Mouse (Mus musculus) heart, embryonic 16.5 days (tissue): ENCODE data around the gene Kpna3. TPM values are rescaled to one million over a fixed set of nuclear protein-coding genes. Genes with fewer than 3 reads are reported as not detected.

Experiments
- ATAC-seq: fragments of 200-750 bp; cut with Nextera tagmentation; replicated peaks from 2 replicates; pipeline ENCODE4 v1.8.0; 2017; ENCODE audit warnings: moderate number of reproducible peaks; ENCODE audit not compliant: insufficient read depth, low FRiP score; ENCODE audit errors: extremely low read depth
- H3K27ac ChIP-seq: fragments of 300-500 bp; sonication (generic); 2 replicates; pipeline ENCODE4 v1.5.1; 2014; ENCODE audit warnings: mild to moderate bottlenecking, low read length, control low read depth, moderate library complexity
- H3K27me3 ChIP-seq: fragments of 300-500 bp; sonication (generic); 2 replicates; pipeline ENCODE4 v1.6.1; 2014; ENCODE audit warnings: low read length, mixed read lengths; ENCODE audit not compliant: control insufficient read depth, insufficient read depth
- H3K36me3 ChIP-seq: fragments of 300-500 bp; sonication (generic); 2 replicates; pipeline ENCODE4 v1.6.1; 2014; ENCODE audit not compliant: control insufficient read depth, insufficient read depth
- H3K4me1 ChIP-seq: fragments of 300-500 bp; sonication (generic); 2 replicates; pipeline ENCODE4 v1.6.1; 2014; ENCODE audit warnings: low read length, mixed read lengths; ENCODE audit not compliant: control insufficient read depth, insufficient read depth
- H3K4me2 ChIP-seq: fragments of 300-500 bp; sonication (generic); 2 replicates; pipeline ENCODE4 v1.6.1; 2014; ENCODE audit warnings: low read depth, mild to moderate bottlenecking, control low read depth, low read length
- H3K4me3 ChIP-seq: fragments of 300-500 bp; sonication (generic); 2 replicates; pipeline ENCODE4 v1.5.1; 2014; ENCODE audit warnings: mild to moderate bottlenecking, control low read depth, low read length
- H3K9ac ChIP-seq: fragments of 300-500 bp; sonication (generic); 2 replicates; pipeline ENCODE4 v1.6.1; 2014; ENCODE audit warnings: low read length, control low read depth
- H3K9me3 ChIP-seq: fragments of 300-500 bp; sonication (generic); replicated peaks from 2 replicates; pipeline ENCODE4 v1.6.1; 2016; ENCODE audit warnings: low read length; ENCODE audit not compliant: control insufficient read depth
- WGBS: fragments of 180-500 bp; shearing (Covaris S2); extraction: QIAGEN DNeasy Blood & Tissue Kit; methylation state at CpG from one replicate; pipeline ENCODE4 v1.1.7; 2014; 5-methylcytosine and 5-hydroxymethylcytosine counted together
- polyA plus RNA-seq: library from polyadenylated mRNA; unstranded; fragments of >200 nt; fragmentation: Nextera tagmentation; extraction: Ambion mirVana; gene quantifications from 2 replicates; pipeline ENCODE4 v1.2.1, GENCODE M21; 2015

Gene Kpna3
- 32.3 and 35.3 TPM in 2 replicates for polyA plus RNA-seq

DNA sequence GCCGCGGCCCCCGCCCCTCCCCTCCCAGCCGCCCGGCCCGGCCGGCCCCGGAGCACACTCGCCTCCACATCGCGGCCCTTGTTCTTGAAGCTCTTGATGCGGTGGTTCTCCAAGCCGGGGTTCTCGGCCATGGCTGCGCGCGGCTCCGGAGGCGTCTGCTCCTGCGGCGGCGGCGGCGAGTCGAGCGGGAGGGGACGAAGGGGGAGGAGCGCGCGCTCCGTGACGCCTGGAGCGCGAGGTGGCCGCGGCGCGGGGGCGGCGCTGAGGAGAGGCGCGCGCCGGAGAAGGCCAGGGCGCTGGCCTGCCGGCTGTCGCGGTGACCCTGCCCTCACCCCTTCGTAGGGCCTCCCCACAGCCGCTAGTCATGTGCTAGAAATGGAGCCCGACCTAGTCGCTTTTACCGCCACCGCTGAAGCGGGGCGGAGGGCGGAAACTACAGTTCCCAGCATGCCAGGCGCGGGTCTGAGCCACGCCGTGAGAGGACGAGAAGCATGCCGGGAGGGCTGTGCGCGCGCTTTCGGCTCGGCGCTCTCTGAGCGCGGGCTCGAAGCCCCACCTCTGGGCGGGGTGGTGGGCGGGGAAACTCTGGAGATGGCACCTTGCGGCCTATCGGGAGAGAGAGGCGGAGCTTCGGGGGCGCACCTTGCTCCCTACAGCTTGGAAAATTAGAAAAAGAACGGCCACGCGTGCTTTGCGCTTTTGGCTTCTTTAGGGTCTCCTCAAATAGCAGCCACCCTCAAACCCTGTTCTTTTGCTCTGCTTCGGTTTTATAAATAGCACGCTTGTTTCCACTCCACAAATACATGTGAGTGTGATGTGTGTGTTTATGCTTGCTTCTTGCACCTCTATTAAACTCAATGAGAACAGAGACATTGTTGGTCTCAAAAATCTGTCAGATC is at the start of gene Kpna3:
Kpna3 (minus strand) TSS at position 214 of the 899 bp plus-strand sequence.
- Histone ChIP-seq H3K27me3 (no peaks in the 10 kb centered on the region), H3K36me3 (no peaks in the 10 kb centered on the region), H3K27ac (peak within 1 kb of the TSS; percentile 96), H3K9ac (peak within 1 kb of the TSS; percentile 93), H3K9me3 (no peaks in the 10 kb centered on the region), H3K4me3 (peak within 1 kb of the TSS; percentile 90), H3K4me2 (peak within 1 kb of the TSS; percentile 78), H3K4me1 (peaks cover 8% of the 10 kb centered on the region)
- WGBS: under 1% methylated on average over 78 of the region's 85 CpGs
- peak; percentile 98 for ATAC-seq

DNA sequence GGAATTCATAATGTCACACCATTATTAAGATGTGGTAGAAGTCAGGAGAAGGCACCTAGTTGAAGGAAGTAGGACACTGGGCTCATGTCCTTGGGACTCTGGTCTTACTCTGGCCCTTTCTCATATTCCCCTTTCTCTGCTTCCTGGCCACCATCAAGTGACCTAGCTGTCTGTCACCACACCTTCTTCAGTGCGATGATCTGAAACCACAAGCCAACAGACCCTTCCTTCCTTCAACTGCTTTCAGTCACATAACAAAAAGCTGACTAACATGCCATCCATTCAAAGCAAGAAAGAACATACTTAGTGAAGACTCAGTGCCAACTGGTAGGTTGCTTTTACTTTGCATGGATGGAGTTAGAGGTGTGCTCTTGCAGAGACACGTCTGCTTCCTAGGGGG is 20.7 kb upstream of the Kpna3 start:
- Histone ChIP-seq H3K36me3 (no peaks in the 10 kb centered on the region), H3K4me3 (no peak overlapping the region), H3K9ac (no peak overlapping the region), H3K4me1 (no peaks in the 10 kb centered on the region), H3K4me2 (no peak overlapping the region), H3K27ac (no peak overlapping the region), H3K9me3 (no peaks in the 10 kb centered on the region), H3K27me3 (no peaks in the 10 kb centered on the region)
- ATAC-seq: no peak
- WGBS: 52% methylated on average over 2 of the region's 2 CpGs

DNA sequence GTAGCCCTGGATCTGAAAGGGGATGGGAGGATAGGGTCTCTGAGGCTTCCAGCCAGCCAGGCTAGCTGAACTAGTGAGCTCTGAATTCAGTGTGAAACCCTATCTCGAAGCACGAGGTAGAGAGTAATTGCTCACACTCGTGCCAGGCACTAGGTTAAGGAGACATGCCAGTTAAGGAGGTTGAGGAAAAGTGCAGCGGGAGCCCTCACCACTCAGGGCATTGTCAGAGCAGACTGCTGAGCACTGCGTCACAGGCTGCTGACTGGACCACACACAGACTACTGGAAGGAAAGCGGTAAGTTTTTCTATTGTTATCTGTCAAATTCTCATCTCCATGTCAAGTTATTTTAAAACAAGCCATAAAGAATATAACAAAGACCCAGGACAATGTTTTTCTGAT is 17.8 kb upstream of the Kpna3 start:
- H3K9ac ChIP-seq: no peak overlapping the region
- WGBS: 44% methylated on average over 6 of the region's 6 CpGs
- no peak overlapping the region for H3K4me2 ChIP-seq
- no peaks in the 10 kb centered on the region for H3K9me3 ChIP-seq
- no peaks in the 10 kb centered on the region for H3K36me3 ChIP-seq
- H3K4me1 ChIP-seq: no peaks in the 10 kb centered on the region
- no peak overlapping the region for H3K27ac ChIP-seq
- no peak overlapping the region for H3K4me3 ChIP-seq
- ATAC-seq: no peak
- no peaks in the 10 kb centered on the region for H3K27me3 ChIP-seq

DNA sequence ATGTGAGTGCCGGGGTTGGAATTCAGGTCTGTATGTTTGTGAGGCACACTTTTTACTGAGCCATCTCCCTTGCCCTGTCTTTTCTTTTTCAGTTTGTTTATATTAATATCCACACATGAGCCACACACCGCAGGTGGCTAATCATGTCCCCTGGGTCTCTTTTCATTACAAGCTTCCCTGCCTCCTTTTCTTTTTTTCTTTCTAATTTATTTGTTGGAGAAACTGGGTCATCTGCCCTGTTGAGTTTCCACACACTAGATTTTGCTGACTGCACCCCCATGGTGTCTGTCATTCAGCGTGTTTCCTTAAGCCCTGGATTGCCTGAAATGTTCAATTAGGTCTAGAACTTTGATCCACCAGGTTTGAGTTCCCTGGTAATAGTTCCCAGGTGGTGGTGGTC is 15.9 kb upstream of the Kpna3 start:
- no peaks in the 10 kb centered on the region for H3K36me3 ChIP-seq
- no peak overlapping the region for H3K27ac ChIP-seq
- H3K27me3 ChIP-seq: no peaks in the 10 kb centered on the region
- no peak overlapping the region for H3K4me3 ChIP-seq
- H3K9me3 ChIP-seq: no peaks in the 10 kb centered on the region
- H3K9ac ChIP-seq: no peak overlapping the region
- 75% methylated on average over 3 of the region's 3 CpGs for WGBS
- H3K4me1 ChIP-seq: no peaks in the 10 kb centered on the region
- no peak overlapping the region for H3K4me2 ChIP-seq
- ATAC-seq: no peak

DNA sequence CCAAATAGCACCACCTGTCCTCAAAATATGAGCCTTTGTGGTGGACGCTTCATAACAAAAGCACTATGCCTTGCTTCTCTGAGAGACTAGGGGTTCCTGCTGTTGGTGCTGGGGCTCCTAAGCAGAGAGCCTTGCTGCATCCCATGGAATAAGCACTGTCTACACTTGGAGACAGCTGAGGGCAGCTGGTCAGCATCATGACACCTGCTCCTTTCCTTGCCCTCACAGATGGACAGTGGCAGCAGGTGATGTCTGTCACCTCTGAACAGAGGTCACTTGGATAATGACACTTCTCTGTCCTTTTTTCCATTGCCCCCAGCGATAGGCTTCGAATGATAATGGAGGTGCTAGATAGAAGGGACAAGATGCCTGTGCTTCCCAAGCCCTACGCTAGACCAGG is 13.4 kb upstream of the Kpna3 start:
- Histone ChIP-seq H3K27me3 (no peaks in the 10 kb centered on the region), H3K9ac (no peak overlapping the region), H3K9me3 (no peaks in the 10 kb centered on the region), H3K27ac (no peak overlapping the region), H3K4me3 (no peak overlapping the region), H3K36me3 (no peaks in the 10 kb centered on the region), H3K4me2 (no peak overlapping the region), H3K4me1 (no peaks in the 10 kb centered on the region; the same call in 1 of the 2 replicates)
- ATAC-seq: no peak
- WGBS: 71% methylated on average over 4 of the region's 4 CpGs

DNA sequence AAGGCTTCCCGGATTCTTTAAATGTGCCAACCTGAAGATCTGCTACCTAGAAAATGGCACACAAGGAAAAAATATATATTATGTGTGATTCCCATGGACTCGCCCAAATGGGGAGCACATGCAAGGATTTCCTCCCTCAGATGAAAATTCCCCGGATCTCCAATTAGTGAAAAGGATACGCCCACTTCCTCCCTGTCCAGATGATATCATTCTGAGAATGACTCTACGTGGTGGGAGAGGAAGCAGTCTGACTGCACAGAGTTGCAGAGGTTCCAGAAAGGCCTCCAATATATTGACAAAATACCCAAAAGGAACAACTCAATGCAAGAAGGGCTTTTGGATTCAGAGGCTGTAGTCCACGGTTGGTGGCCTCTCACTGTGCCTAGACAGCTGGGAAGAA is 12.8 kb upstream of the Kpna3 start:
- Histone ChIP-seq H3K9me3 (no peaks in the 10 kb centered on the region), H3K9ac (no peak overlapping the region), H3K4me1 (peaks cover 3% of the 10 kb centered on the region), H3K4me3 (no peak overlapping the region), H3K27ac (no peak overlapping the region), H3K27me3 (no peaks in the 10 kb centered on the region), H3K4me2 (no peak overlapping the region), H3K36me3 (no peaks in the 10 kb centered on the region)
- ATAC-seq: no peak
- 54% methylated on average over 6 of the region's 6 CpGs for WGBS

DNA sequence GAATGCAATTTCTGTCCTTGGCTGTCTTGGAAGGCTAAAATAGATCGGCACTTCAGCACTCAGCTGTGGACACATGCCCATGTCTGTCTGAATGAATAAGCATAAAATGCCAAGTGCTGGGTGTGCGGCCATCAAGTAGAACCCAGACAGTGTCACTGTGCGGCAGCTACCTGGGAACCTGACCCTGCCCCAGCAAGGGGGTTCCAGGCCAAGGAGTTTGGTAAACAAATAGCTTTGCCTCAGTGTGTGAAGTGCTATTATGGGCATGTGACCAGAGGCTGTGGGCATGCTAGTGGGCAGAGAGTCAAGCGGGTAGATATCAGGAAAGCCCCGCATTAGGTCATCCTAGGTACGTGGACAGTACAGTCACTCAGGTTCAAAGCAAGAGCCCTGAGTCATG is 8.1 kb upstream of the Kpna3 start:
- WGBS: 55% methylated on average over 6 of the region's 6 CpGs

DNA sequence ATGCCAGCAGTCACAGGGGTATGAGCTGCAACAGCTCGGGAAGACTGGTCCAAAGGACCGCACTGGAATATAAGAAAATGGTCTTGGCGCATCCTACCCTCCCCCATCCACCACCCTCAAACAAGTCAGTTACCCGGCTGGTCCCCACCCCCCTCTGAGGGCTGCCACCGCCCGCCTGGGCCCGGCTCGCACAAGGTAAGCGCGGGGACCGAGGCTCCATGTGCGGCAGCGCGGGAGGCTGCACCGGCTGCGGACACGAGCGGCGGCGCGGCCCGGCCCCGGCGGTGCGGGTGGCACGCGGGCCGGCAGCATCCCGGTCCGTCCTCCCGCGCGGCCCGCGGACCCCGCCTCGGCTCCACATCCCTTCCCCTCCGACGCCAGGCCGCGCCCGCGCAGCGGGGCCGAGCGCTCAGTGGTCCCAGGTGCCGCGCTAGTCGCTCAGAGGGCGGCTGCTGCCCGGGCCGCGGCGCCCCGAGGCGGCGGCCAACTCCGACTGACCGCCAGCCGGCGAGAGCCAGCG is 473 bp downstream of the Kpna3 start:
- H3K27ac ChIP-seq: peak overlapping the region; percentile 96
- H3K27me3 ChIP-seq: no peaks in the 10 kb centered on the region
- peak overlapping the region; percentile 93 for H3K9ac ChIP-seq
- H3K4me1 ChIP-seq: peaks cover 8% of the 10 kb centered on the region
- peak overlapping the region; percentile 78 for H3K4me2 ChIP-seq
- no peaks in the 10 kb centered on the region for H3K9me3 ChIP-seq
- under 1% methylated on average over 40 of the region's 62 CpGs for WGBS
- ATAC-seq: peak; percentile 56
- peak overlapping the region; percentile 90 for H3K4me3 ChIP-seq
- H3K36me3 ChIP-seq: no peaks in the 10 kb centered on the region

More for the DNA sequence above, 8.1 kb upstream of the Kpna3 start:
- Histone ChIP-seq H3K4me2 (peak overlapping the region; percentile 8; the same call in 1 of the 2 replicates), H3K27ac (no peak overlapping the region), H3K9me3 (no peaks in the 10 kb centered on the region), H3K4me1 (peaks cover 3% of the 10 kb centered on the region), H3K36me3 (no peaks in the 10 kb centered on the region), H3K27me3 (no peaks in the 10 kb centered on the region), H3K4me3 (no peak overlapping the region), H3K9ac (no peak overlapping the region)
- no peak for ATAC-seq
